Mouse (Mus musculus) liver, adult 10 weeks (tissue): ENCODE results near the gene Cd300ld5. TPM values are rescaled to one million over a fixed set of nuclear protein-coding genes. Genes with fewer than 3 reads are reported as not detected.

ENCODE experiments used
- polyA plus RNA-seq: library from polyadenylated mRNA; stranded (reverse); fragments of 350-450 nt; fragmentation: Illumina TruSeq; extraction: RNeasy Lipid Tissue Mini Kit (QIAGEN cat#74804); gene quantifications from one replicate; pipeline ENCODE4 v1.2.3, GENCODE M21; 2014; ENCODE audit warnings: low read depth, low replicate concordance

Cd300ld5 gene
- polyA plus RNA-seq, result 0.61 TPM

GRCm38 (mm10) chr11:115037669-115038068 lies at the start of gene Cd300ld5:
Gene Cd300ld5 (minus strand): TSS chr11:115037769.

GRCm38 (mm10) chr11:115062077-115062476 lies 24.5 kb upstream of the Cd300ld5 start, which contains the start of gene Cd300e:
Gene Cd300e (minus strand): TSS chr11:115062177.

DNA sequence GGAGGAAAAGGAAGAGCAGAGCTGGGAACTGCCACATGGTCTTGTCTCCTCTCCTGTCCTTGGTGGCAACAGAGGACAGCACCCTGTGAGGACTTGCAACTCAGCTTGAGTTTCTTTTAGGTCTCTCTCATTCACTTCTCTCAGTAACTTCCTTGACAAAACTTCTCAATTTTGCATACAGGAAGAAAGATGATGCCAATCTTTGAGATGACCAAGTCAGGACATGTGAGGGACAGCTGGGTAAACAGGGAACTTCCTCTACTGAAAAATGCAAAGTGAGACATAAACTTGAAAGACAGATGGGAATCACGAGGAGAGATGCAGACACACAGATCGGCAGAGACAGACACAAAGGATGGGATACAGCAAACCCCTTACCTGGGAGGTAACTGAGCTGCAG lies 10.7 kb upstream of the Cd300ld5 start, which contains the start of gene Cd300ld3:
Gene Cd300ld3 (minus strand): TSS at position 151 of the 400 bp plus-strand sequence.

GRCm38 (mm10) chr11:115026912-115027311 lies 10.7 kb downstream of the Cd300ld5 start, which contains the start of gene Cd300ld4:
Gene Cd300ld4 (minus strand): TSS chr11:115027012.

GRCm38 (mm10) chr11:115016093-115016492 lies 21.5 kb downstream of the Cd300ld5 start, which contains the start of gene Cd300ld2:
Gene Cd300ld2 (minus strand): TSS chr11:115016193.

DNA sequence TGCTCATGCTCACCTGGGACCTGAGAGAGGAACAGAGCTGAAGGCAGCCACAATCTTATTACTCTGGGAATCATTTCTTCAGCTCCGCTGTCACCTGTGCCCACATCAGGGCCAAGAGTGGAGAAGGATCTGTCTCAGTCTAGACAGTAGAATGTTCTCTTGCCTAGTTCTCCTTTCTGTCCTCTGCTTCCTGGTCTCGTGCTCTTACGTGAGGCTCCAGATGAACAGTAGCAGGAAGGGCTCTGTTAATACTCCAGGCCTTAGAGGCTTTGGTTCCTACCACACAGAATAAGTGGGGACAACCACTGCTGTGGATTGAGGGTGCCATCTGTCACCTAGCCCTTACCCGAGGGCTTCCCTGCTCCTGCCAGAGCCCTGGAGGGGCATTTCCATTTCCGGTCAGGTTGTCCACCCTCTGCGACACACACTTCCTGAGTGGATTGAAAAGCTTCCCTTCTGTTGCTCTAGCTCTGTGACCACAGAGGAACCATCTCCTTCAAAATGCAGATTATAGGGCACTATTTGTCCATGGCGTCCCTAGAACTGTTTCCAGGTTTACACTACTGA lies 36.0 kb downstream of the Cd300ld5 start, which contains the start of gene Cd300c2:
Gene Cd300c2 (minus strand): TSS at position 407 of the 567 bp plus-strand sequence.

GRCm38 (mm10) chr11:114989793-114990192 lies 47.8 kb downstream of the Cd300ld5 start, which contains the start of gene Cd300ld:
Gene Cd300ld (minus strand): TSS chr11:114989922.

Other genes starting within 250 kb of the Cd300ld5 start
- not detected for gene Btbd17, start 241.8 kb downstream of the Cd300ld5 start, polyA plus RNA-seq
- not detected for gene Gpr142, start 238.8 kb downstream of the Cd300ld5 start, polyA plus RNA-seq
- gene Gprc5c, start 186.6 kb downstream of the Cd300ld5 start, polyA plus RNA-seq, result 10.1 TPM
- gene Cd300a, start 147.7 kb downstream of the Cd300ld5 start, polyA plus RNA-seq, result 1.8 TPM
- 0.42 TPM for gene Cd300lb, start 103.4 kb downstream of the Cd300ld5 start, polyA plus RNA-seq
- gene Cd300c, start 68.6 kb downstream of the Cd300ld5 start, polyA plus RNA-seq, result not detected
- gene Cd300ld, start 47.8 kb downstream of the Cd300ld5 start, polyA plus RNA-seq, result 5.9 TPM
- gene Cd300c2, start 35.9 kb downstream of the Cd300ld5 start, polyA plus RNA-seq, result 1.9 TPM
- gene Cd300ld2, start 21.6 kb downstream of the Cd300ld5 start, polyA plus RNA-seq, result not detected
- not detected for gene Cd300ld4, start 10.8 kb downstream of the Cd300ld5 start, polyA plus RNA-seq
- gene Cd300ld3, start 10.6 kb upstream of the Cd300ld5 start, polyA plus RNA-seq, result 0.61 TPM
- 1.9 TPM for gene Cd300e, start 24.4 kb upstream of the Cd300ld5 start, polyA plus RNA-seq
- gene Rab37, start 53.7 kb upstream of the Cd300ld5 start, polyA plus RNA-seq, result 0.16 TPM
- 0.69 TPM for gene Cd300lf, start 96.2 kb upstream of the Cd300ld5 start, polyA plus RNA-seq
- 34.2 TPM for gene Slc9a3r1, start 125.6 kb upstream of the Cd300ld5 start, polyA plus RNA-seq
- 0.37 TPM for gene Tmem104, start 149.7 kb upstream of the Cd300ld5 start, polyA plus RNA-seq
- 5.9 TPM for gene Nat9, start 150.1 kb upstream of the Cd300ld5 start, polyA plus RNA-seq
- not detected for gene Grin2c, start 229.5 kb upstream of the Cd300ld5 start, polyA plus RNA-seq
- gene Fdxr, start 239.3 kb upstream of the Cd300ld5 start, polyA plus RNA-seq, result 3.3 TPM